Mouse (Mus musculus): ENCODE results near the gene Prrt4.
"Not testable (repeated sequence)": the region's sequence is repeated elsewhere in the genome, so short reads cannot be mapped to it uniquely, and the experiment has no call there.

Prrt4 gene

GRCm38 (mm10) chr6:29178888-29179658 lies at the start of gene Prrt4:
TSS of gene Prrt4 (minus strand) at chr6:29179584.
- peak; percentile 66 for DNase-seq (ENCODE audit: low spot score)

- not testable (repeated sequence) for DNase-seq (ENCODE audit: low spot score)
Observed at GRCm38 (mm10) chr6:29217717-29218116, 38.3 kb upstream of the Prrt4 start.

- peak; percentile 89 for DNase-seq (ENCODE audit: low spot score)
Observed at GRCm38 (mm10) chr6:29215881-29216501, 36.6 kb upstream of the Prrt4 start, which contains the start of gene Impdh1. TSS of gene Impdh1 (minus strand) at chr6:29216364.

GRCm38 (mm10) chr6:29215181-29215580 lies 35.8 kb upstream of the Prrt4 start:
- DNase-seq (ENCODE audit: low spot score), result peak; percentile 15

DNA sequence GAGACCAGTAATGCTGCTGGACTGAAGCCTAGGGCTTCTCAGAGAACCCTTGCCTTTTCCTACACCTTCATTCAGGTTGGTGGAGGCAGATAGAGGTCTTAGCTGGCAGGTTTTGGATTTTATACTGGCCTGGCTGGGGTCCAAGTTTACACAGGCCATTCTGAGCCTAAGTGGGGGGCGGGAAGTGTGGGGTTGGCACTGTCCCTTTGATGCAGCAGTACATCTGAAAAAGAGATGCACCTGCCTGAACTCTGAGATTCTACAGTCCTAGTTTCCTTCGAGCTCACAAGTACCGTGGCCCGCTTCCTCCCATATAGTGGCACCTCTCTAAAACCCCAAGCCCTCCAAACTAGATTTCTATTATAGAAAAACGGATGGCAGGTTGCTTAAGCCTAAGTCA lies 35.4 kb upstream of the Prrt4 start:
- DNase-seq (ENCODE audit: low spot score), result no peak

- peak; percentile 73 for DNase-seq (ENCODE audit: low spot score)
Observed at GRCm38 (mm10) chr6:29214245-29214644, 34.9 kb upstream of the Prrt4 start.

- DNase-seq (ENCODE audit: low spot score), result no peak
Observed at GRCm38 (mm10) chr6:29213436-29213835, 34.1 kb upstream of the Prrt4 start.

- DNase-seq (ENCODE audit: low spot score), result peak; percentile 83
Observed at GRCm38 (mm10) chr6:29211806-29212492, 32.6 kb upstream of the Prrt4 start.

DNA sequence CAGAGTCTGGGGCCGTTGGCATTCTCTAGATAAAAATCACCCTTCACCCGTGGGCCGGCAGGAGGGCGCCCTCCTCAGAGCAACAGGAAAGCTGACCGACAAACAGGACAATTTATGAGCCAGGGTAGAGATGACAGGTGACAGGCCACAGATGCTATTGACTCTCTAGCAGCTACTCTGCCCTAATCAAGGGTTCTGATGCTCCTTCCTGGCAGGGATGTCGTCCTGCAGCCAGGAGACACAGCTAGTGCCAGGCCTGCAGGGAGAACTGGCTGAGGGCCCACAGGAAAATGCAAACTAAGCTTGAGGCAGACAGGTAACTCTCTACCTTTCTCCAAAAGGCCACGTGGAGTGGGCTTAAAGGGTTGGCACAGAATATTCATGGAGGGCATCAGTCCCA lies 31.8 kb upstream of the Prrt4 start:
- no peak for DNase-seq (ENCODE audit: low spot score)

- no peak for DNase-seq (ENCODE audit: low spot score)
Observed at GRCm38 (mm10) chr6:29210231-29210936, 31.0 kb upstream of the Prrt4 start.

GRCm38 (mm10) chr6:29208178-29208577 lies 28.8 kb upstream of the Prrt4 start:
- no peak for DNase-seq (ENCODE audit: low spot score)

DNA sequence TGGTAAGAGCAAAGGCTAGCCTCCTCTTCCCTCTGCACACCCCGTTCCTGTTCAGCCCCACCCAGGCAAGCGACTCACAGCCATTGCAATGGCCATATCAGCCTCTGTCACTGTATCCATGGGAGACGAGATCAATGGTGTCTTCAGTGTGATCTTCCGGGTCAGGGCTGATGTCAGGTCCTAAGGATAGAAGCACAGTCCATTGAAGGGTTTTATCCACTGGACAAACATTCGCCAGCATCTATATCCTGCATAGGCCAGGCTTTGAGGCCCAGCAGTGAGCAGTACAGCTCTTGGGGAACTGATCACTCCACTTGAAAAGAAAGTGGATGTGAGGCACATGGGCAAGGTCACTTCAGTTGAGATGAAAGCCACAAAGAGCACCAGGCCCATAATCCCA lies 27.6 kb upstream of the Prrt4 start:
- no peak for DNase-seq (ENCODE audit: low spot score)

GRCm38 (mm10) chr6:29206006-29206405 lies 26.6 kb upstream of the Prrt4 start:
- no peak for DNase-seq (ENCODE audit: low spot score)

DNA sequence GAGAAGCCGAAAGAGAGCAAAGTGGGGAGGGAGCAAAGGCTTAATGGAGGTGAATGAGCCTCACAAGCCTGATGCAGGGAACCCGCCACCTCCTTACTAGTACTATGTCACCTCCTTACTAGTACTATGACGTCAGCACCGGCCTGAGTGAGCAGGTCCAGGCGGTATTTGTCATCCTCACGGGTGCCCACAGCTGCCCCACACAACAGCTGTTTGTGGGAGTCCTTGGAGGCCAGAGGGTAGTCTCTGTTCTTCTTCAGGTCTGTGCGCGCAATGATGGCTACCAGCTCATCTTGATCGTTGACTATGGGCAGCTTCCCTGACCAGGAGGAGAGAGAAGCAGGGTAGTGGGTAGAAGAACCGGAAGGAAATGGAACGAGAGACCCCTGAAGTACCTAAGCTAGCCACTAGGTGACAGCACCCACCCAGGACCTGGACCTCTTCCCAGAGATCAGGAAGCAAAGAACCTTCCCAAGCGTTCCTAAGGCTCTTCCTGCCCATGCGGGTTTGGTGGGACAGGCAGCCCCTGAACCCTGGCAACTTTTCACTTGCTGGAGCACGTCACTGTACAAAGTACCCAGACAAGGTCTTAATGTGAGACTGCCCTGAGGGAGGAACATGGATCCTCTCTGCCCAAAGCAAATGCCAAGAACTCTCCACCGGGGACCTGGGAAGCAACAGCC lies 25.7 kb upstream of the Prrt4 start:
- DNase-seq (ENCODE audit: low spot score), result peak; percentile 87

DNA sequence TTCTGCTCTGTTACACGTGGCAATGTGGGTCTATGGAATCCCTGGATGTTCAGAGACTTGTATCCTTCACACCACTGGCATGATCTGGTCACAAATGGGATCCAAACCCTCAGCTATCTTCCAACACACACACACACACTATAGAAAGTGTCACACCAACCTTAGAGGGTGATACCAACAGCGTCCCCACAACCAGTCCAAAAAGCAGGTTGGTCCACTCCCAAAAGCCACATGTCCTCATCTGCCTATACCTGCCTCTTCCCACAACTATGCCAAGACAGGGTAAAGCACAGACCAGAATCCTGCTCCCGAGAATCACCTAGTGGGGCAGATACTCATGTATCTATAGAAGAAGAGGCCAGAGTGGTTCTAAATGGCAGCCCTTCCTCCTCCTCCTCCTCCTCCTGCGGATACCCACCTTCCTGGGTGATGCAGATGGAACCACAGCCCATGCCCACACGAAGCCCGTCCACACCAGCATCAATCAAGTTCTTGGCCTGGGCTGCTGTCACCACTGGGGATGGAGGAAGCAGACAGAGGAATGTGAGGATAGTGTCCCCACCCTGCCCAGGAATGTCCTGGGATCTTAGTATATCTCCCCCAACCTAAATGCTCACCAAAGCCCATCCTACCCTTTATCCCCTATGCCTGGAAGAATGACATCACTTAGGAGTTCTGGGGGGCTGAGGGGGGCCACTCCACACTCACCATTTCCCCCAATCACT lies 24.6 kb upstream of the Prrt4 start:
- no peak for DNase-seq (ENCODE audit: low spot score)

DNA sequence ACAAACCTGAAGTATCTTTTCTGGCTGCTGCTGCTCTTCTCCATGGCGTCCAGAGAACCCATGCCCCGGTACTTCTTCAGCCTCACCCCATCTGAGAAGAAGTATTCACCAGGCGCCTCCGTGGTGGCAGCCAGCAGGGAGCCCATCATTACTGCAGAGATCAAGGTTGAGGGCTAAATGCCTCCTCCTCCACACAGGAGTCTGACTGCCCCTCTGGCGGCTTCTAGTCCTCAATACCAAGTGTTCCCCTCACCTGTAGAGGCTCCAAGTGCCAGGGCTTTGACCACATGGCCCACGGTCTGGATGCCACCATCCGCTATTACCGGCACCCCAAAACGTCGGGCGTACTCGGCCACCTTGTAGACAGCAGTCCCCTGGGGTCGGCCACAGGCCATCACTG lies 23.7 kb upstream of the Prrt4 start:
- DNase-seq (ENCODE audit: low spot score), result no peak

DNA sequence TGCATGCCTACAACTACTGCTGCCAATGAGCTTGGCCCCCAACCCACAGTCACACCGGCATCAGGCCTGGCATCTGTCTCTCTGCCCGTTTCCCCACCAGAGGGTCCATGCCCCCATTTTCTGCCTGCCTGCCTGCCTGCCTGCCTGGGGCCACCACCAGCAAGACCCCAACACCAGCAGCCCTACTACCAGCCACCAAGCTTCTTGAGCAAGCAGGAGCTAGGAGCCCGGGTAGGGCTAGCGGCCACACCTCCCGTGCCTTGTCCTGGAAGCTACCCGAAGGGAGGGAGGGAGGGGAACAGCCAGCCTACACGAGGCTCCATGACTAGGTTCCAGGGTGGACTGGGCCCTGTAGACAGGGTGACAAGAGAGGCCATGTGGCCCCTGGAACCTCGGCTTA lies 22.6 kb upstream of the Prrt4 start:
- DNase-seq (ENCODE audit: low spot score), result no peak

DNA sequence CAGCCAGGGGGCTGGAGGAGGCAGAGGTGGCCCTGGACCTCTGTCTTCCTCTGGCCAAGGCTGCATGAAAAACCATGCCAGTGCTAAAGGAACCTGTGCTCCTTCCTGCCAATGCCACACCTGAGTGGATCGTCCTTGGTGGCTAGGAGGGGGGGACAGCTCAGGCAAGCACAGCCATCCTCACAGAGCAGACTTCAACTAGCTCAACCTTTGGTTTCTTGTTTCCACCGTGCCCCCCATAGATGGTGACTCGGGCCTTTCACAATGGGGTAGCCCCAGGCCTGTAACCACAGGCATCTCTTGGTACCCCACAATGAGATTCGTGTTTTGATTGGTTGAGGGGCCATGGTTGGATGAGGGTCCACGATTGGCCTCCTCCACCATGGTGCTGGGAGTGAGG lies 22.0 kb upstream of the Prrt4 start:
- no peak for DNase-seq (ENCODE audit: low spot score)

GRCm38 (mm10) chr6:29200496-29200895 lies 21.1 kb upstream of the Prrt4 start:
- DNase-seq (ENCODE audit: low spot score), result no peak

DNA sequence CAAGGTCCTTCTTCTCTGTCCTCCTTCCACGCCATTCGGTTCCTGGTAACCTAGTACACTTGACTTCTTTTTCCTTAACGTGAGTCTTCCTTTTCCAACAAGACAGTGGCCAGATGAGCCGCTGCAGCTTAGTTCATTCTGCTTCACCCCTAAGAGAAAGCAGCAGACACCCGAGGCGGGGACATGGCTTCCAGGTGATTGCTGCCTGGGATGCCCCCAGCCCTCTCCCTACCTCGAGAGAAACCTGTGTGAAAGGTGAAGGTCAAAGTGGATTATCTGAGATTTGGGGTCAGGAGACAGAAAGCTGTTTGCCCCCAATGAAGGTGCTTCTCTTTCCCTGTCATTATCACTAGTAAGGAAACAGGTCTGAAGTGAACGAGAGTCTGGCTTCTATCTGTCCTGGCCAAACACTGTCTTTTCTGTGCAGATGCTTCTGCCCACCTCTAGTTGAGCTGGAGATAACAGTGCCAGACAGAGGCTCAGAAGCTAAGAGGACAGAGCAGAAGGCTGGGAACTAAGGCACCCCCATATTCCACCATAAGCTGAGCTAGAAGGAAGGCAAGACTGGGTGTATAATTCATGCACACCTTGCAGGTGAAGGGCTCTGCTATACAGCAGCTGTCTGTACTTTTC lies 20.0 kb upstream of the Prrt4 start:
- no peak for DNase-seq (ENCODE audit: low spot score)

Data from retina, embryonic 14.5 days (tissue).